Mouse (Mus musculus) kidney, adult 11 months (tissue): ENCODE measurements around the gene Gid4.

Experiments used
- DNase-seq: peaks from one replicate; pipeline ENCODE4 v3.0.0; 2022

Gene Gid4

DNA sequence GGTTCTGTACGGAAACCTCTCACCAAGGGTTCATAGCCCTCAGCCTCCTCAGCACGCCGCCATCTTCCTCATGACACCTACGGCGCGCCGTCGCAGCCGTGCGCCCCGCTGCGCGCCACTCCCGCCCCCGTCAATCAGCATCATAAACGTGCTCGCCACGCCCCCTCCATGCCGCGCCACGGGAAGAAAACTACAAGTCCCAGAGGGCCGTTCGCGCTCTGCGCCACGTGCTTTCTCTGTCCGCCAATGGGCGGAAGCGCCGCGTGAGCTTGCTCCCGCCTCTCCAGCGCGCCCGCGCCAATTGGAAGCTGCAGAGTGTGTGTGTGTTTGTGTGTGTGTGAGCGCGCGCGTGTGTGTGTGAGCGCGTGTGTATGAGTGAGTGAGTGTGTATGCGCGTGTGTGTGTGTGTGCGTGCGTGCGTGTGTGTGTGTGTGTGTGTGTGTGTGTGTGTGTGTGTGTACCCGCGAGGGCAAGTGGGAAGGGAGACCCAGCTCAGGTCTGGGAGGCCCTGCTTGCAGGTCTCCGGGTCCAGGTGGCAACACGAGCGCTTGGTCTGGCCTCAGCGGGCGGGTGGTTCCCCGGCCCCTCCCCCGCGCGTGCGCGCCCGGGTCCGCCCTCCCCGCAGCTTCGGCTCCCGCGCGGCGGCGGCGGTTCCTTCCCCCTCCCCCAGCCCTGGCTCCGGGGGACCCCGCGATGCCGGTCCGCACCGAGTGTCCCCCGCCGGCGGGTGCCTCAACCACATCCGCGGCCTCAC, at the start of gene Gid4:
TSS of gene Gid4 (plus strand) at position 183 of the 754 bp plus-strand sequence.
- DNase-seq = peak; percentile 98

DNA sequence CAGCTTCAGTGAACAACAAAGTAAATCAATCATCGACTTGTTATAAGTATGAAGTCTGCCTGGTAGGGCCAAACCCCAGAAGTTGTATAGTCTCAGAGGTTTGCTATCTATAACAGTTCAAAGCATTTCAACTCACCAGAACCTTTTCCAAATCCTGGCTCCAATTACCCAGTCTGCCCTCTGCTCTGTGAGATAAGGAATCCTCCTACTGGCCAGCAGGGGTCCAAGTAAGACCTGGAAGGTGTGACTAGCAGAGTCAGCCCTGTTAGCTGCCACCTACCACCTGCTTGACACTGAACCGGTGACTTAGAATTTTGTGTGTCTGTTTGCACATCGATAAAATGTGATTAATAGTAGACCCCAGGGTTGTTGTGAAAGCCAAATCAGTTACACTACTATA, 49.7 kb upstream of the Gid4 start:
- DNase-seq = no peak

GRCm38 (mm10) chr11:60368909-60369308, 48.0 kb upstream of the Gid4 start:
- no peak for DNase-seq

- no peak for DNase-seq
Measured at GRCm38 (mm10) chr11:60369448-60369847, 47.5 kb upstream of the Gid4 start.

DNA sequence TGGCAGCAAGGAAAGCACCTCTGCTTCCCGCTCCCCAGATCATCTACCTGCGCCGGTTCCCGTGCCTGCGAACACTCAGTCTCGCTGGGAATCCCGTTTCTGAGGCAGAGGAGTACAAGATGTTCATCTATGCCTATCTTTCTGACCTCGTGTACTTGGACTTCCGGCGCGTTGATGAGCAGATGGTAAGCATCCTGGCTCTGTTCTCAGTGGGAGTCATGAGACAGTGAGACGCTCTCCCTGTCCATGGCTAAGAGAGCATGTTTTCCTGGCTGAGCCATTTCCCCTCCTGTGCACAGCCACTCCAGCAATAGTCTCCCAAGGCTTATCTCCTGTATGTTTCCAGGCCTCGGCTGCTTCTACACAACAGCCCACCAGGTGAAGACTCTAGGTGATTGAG, 46.5 kb upstream of the Gid4 start:
- no peak for DNase-seq

GRCm38 (mm10) chr11:60374481-60374880, 42.5 kb upstream of the Gid4 start:
- no peak for DNase-seq

GRCm38 (mm10) chr11:60383518-60383917, 33.4 kb upstream of the Gid4 start:
- no peak for DNase-seq

DNA sequence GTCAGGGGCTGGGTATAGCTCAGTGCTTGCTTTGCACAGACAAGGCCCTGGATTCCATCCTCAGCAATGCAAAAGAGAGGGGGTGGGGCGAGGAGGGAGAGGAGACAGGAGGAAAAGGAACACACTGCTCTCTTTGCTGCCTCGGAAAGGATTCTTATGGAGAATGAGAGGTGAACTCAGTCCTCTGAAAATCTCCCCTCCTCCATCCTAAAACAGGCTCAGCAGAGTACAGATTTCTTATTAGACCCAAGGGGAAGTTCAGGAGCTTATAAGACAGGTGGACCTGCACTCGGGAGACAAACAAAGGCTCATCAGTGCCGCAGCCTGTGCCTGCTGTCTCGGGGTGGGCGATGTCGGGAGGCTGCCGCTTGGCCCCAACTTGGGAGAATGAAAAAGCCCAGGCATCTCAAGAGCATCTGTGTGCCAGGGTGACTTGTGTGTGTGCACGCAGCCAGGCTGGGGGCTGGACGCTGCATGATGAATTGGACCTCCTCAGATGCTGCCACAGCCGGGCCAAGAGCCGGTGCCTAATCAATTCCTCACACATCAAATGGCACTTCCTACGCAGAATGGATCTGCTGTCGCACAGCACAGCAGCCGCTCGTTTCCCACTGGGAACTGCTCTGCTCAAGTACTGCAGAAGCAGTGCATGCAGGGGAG, 32.1 kb upstream of the Gid4 start:
- DNase-seq = no peak

DNA sequence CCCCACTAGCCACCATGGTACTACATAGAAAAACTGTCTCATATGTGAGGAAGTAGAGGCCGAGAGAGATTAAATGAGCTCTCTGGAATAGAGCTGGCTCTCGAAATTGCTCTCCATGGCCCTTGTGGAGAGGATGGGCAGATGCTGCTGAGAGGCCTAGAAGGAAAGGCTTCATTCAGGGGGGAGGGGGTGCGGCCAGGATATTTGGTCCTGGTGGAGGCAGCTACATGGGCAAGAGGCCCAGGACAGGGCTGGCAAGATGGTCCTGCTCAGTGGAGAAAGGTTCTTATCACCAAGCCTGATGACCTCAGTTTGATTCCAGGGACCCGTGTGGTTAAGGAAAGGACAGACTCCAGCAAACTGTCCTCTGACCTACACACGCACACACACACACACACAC, 31.0 kb upstream of the Gid4 start:
- DNase-seq = no peak

GRCm38 (mm10) chr11:60387944-60388343, 29.0 kb upstream of the Gid4 start:
- peak; percentile 7 for DNase-seq

DNA sequence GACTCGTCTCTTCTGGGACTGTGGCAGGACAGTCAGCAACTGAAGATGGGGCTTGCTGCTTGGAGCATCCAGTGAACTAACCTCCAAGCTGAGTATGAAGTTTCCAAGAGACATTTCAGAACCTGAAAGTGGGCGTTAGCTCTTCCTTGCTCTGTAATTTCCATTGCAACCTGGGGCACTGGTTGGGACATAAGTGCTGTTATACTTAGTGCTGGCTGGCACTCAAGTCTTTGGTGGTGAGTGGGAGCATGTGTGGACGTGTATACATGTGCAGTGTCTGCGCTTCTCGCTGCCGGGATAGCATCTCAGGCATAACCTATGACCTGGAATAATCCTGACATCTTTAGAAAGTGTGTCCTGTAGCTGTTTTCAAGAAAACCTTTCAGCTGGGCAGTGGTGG, 25.6 kb upstream of the Gid4 start:
- no peak for DNase-seq

DNA sequence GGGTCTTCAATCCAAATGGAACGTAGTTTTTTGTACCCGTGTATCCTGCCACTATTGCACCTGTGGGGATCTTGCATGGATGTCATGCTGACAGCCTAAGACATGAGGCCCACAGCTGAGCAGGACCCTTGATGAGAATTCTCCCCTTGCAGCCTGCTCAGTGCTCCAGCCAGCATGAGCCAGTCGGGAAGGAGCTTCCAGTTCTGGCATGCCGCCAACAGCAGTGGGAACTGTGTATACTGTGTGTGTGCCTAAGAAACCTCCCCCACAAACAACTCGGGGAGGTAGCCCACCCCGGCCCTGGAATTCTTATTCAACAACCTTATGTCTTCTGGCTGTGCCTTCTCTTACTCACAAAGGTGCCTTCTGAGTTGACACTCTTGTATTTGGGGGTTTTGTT, 20.4 kb upstream of the Gid4 start:
- DNase-seq = no peak

DNA sequence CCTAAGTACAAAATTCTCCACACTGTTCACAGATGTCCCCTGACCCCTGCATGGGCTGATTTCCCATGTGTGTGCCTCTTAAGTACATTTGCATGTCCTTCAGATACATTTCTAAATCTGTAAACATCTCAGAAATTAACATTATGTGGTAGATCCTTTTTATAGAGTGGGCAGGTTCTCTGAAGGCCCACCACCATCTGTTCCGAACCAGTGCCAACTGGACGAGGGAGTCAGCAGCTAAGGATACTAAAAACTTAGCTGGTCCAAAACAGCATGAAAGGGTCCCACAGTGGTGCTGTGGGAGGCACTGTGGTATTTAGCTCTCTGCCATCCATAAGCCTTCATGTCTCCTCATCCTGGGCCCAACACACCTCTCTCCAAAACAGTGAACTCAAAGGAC, 19.8 kb upstream of the Gid4 start:
- DNase-seq = no peak

DNA sequence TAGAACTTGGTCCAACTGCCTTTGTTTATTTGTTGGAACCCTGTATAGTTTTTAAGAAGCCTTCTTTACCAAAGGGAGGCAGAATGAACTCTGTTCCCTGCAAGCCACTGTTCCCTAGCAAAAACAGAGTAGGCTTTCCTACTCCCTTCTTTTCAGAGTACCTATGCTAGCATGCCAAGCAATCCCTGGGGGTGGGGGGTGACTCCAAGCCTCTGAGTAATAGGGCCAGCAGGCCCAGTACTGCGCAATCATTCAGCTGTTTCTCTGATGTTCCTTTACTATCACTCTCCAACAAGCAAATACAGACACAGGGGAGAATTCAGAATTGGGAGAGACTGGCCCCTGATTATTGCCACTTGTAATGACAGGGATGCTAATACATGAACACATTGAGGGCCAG, 10.3 kb upstream of the Gid4 start:
- DNase-seq = no peak

DNA sequence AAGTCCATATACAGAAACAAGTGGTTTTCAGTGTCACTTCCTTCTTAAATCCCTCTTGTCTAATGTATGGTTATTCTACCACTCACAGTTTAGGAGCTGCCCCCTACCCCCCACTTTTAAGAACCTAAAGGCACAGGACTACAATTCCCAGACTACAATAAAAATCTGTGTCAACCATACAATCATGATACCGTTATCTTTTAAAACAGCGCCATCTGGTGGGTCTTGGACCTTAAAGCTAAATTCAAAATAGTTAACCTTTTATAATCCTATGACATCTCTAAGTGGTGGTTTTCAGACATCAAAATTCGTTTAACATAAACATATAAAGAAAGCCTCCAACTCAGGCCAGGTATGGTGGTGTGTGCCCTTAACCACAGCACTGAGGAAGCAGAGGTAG, 4.8 kb upstream of the Gid4 start:
- peak; percentile 21 for DNase-seq

DNA sequence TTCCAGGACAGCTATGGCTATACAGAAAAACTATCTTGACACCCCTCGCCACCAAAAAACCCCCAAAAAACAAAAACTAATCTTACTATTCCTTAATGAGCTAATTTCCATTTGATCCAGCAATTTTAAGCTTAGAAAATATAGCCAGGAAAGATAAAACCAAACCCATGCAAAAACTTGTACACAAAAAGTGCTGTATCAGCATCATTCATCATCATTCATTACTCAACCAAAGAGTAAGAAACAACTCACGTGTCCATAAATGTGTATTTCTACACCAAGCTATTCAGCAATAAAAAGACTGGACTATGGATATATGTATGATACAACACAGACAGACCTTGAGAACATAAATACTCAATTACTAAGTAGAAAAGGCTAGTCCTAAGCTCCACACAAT, 4.0 kb upstream of the Gid4 start:
- no peak for DNase-seq

- DNase-seq = no peak
Measured at GRCm38 (mm10) chr11:60416590-60416962, 369 bp upstream of the Gid4 start.

- DNase-seq = no peak
Measured at GRCm38 (mm10) chr11:60417717-60418472, 950 bp downstream of the Gid4 start, which contains the start of gene Atpaf2. Gene Atpaf2 (minus strand): TSS chr11:60418457.

DNA sequence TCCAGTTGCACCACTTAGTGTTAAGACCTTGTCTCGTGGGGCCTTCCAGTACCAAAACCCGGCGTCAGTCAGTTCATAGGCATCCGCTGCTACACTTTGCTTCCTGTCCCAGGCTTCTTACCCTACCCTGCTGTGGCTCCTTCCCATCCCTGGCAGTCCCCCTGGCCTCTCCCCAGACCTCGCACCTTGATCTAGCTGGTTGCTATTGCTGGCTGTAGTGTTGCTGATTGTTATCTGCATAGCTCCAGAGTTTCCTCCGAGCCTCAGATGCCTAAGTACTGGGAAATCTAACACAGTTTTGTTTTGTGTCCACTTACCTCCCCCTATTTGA, 1.5 kb downstream of the Gid4 start:
- peak; percentile 31 for DNase-seq

- DNase-seq = no peak
Measured at GRCm38 (mm10) chr11:60422046-60422668, 5.2 kb downstream of the Gid4 start.

DNA sequence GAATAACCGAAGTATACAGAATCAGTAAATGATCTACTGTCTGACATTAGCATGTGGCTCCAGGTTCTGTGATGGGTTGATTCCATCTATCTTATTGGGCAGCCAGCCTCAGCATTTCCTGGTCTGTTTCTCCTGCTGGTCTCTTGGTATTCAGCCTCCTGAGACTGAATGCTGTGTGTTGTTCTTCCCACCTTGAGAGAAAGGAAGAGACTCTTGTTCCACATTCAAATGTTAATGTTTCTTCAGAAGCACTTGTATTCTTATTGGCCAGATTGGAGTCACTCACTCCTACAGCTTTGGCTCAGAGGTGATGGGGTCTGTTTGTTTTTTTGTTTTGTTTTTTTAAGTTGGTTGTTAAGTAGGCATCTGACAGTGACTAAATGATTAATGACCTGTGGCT, 6.1 kb downstream of the Gid4 start:
- no peak for DNase-seq

- DNase-seq = no peak
Measured at GRCm38 (mm10) chr11:60426417-60426816, 9.5 kb downstream of the Gid4 start.

- no peak for DNase-seq
Measured at GRCm38 (mm10) chr11:60427628-60428027, 10.7 kb downstream of the Gid4 start.

DNA sequence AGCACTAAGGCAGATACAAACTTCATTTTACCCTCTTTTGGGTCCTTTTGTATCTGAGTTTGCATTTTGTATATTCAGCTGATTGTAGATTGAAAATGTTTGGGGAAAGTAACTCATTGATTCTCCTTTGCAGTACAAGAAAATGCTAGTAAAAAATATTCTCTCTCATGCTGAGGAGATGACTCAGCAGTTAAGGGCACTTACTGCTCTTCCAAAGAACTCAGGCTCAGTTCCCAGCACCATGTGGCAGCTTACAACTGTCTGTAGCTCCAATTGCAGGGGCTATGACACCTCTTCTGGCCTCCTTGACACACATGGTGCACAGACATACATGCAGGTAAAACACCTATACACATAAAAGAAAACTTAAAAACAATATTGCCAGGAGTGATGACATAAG, 16.6 kb downstream of the Gid4 start:
- no peak for DNase-seq
